26 mouse cellular contexts compared by ENCODE assay signal in genomic region chr6:71945101-71945500, GRCm38 (mm10). TPM values are rescaled to one million over a fixed set of nuclear protein-coding genes. Genes with fewer than 3 reads are reported as not detected.
A peak's percentile ranks its signal among the peaks of the same experiment; 100 is the strongest.
DNase-seq lines count a peak whose midpoint lies in the region; ATAC-seq and TF ChIP-seq lines count a peak whose summit lies in the region.
"Had no signal": no experiment of that assay in that cellular context is flagged by ENCODE, and none has a peak within 500 bp of the region (broad histone marks: within the 10 kb centered on the region; RNA-seq: fewer than 3 reads in every experiment).

No protein-coding gene starts in this region.

- H3K27ac ChIP-seq in stomach, postnatal 0 days (replicated peaks), result no peak overlapping the region
- no peak overlapping the region for H3K27ac ChIP-seq in forebrain, embryonic 10.5 days
- H3K27ac ChIP-seq: embryonic facial prominence, embryonic 13.5 days; embryonic facial prominence, embryonic 15.5 days had no signal

- WGBS in stomach, postnatal 0 days, result 68% methylated on average over 6 of the region's 6 CpGs
- WGBS in forebrain, embryonic 10.5 days, result 91% methylated on average over 6 of the region's 6 CpGs

- TF ChIP-seq CTCF in stomach, postnatal 0 days (IDR thresholded peaks at IDR 0.05; ENCODE audit: low read depth), result no peak

- no peak for TF ChIP-seq EP300 in stomach, postnatal 0 days (optimal IDR thresholded peaks at IDR 0.05)

- no peaks in the 10 kb centered on the region for H3K4me1 ChIP-seq in stomach, postnatal 0 days (replicated peaks; ENCODE audit: control insufficient read depth, insufficient read depth)
- peaks cover 3% of the 10 kb centered on the region; the same call in 1 of the 2 replicates for H3K4me1 ChIP-seq in forebrain, embryonic 10.5 days

- peak; percentile 54; the same call in 1 of the 2 replicates for ATAC-seq in stomach, postnatal 0 days (ENCODE audit: low FRiP score, low TSS enrichment)
- ATAC-seq: activated CD4-positive, CD25-positive, alpha-beta regulatory T cell, adult 4 months; forebrain, embryonic 14.5 days; forebrain, embryonic 16.5 days; Patski had no signal

- H3K9ac ChIP-seq in stomach, postnatal 0 days (ENCODE audit: low read length), result no peak overlapping the region
- H3K9ac ChIP-seq: embryonic facial prominence, embryonic 13.5 days; embryonic facial prominence, embryonic 15.5 days had no signal

- no peaks in the 10 kb centered on the region for H3K27me3 ChIP-seq in stomach, postnatal 0 days (ENCODE audit: control insufficient read depth, insufficient read depth, low read length)
- no peaks in the 10 kb centered on the region for H3K27me3 ChIP-seq in forebrain, embryonic 10.5 days (ENCODE audit: poor library complexity, severe bottlenecking)
- H3K27me3 ChIP-seq: embryonic facial prominence, embryonic 13.5 days; embryonic facial prominence, embryonic 15.5 days; Patski had no signal

- peak; percentile 26 for DNase-seq in layer of hippocampus, adult 11-12 months (ENCODE audit: low spot score)
- DNase-seq in layer of hippocampus, postnatal 10 days (ENCODE audit: low spot score in 2 of 2), result no peak
- DNase-seq in layer of hippocampus, adult 9-11 months, result peak; percentile 52
- no peak for DNase-seq in layer of hippocampus, postnatal 25 days (ENCODE audit: extremely low spot score in 1 of 2, low spot score in 1 of 2)
- peak; percentile 35 for DNase-seq in brain, adult 2 months (ENCODE audit: low read depth, low spot score)
- DNase-seq in stomach, postnatal 0 days (ENCODE audit: low spot score), result no peak
- no peak for DNase-seq in gastrocnemius, postnatal 14 days
- DNase-seq in forebrain, embryonic 10.5 days (ENCODE audit: extremely low spot score, low spot score), result no peak
- DNase-seq: adrenal gland, adult 8-10 months; adrenal gland, postnatal 14 days; adrenal gland, postnatal 36 days; cerebellum, adult 11 months; cerebellum, adult 18-20 months; cerebellum, adult 8-10 months; cerebellum, adult 9-11 months; cerebellum, postnatal 14 days; cerebellum, postnatal 36 days; embryo, embryonic 11 days had no signal

- peaks cover 4% of the 10 kb centered on the region for H3K36me3 ChIP-seq in stomach, postnatal 0 days (ENCODE audit: control insufficient read depth, insufficient read depth, low read length)
- peaks cover 89% of the 10 kb centered on the region for H3K36me3 ChIP-seq in forebrain, embryonic 10.5 days (replicated peaks)

- no peak overlapping the region for H3K4me3 ChIP-seq in stomach, postnatal 0 days (ENCODE audit: low read depth, low read length)
- H3K4me3 ChIP-seq in forebrain, embryonic 10.5 days, result no peak overlapping the region
- H3K4me3 ChIP-seq: embryonic facial prominence, embryonic 13.5 days; embryonic facial prominence, embryonic 15.5 days; erythroblast, embryonic 14.5 days had no signal

- intact Hi-C loops in gastrocnemius, postnatal 14 days (cut with DNase I; ENCODE audit: low total_unique reads), result loop anchor here (10.0 kb wide), 1 partner anchor 150 kb away; the partner anchor contains the start of gene St3gal5

- no peaks in the 10 kb centered on the region for H3K9me3 ChIP-seq in stomach, postnatal 0 days (ENCODE audit: control insufficient read depth, low read length)
- H3K9me3 ChIP-seq in forebrain, embryonic 10.5 days, result no peaks in the 10 kb centered on the region
- H3K9me3 ChIP-seq: embryonic facial prominence, embryonic 13.5 days; embryonic facial prominence, embryonic 15.5 days; G1E had no signal

- H3K4me2 ChIP-seq in stomach, postnatal 0 days (replicated peaks; ENCODE audit: low read depth), result no peak overlapping the region
- H3K4me2 ChIP-seq: embryonic facial prominence, embryonic 13.5 days; embryonic facial prominence, embryonic 15.5 days had no signal

RNA-seq across cellular contexts. Expression of gene Polr1a, which starts 36.2 kb away (rescaled TPM):
- 10 to 100 TPM; 35.2 to 36.2 TPM for total RNA-seq in layer of hippocampus, postnatal 10 days (2021)
- 10 to 100 TPM; 31.0 to 35.8 TPM for total RNA-seq in layer of hippocampus, postnatal 25 days (2021)
- polyA plus RNA-seq in stomach, postnatal 0 days (2015; fragmentation: Nextera tagmentation; extraction: Ambion mirVana), result 8.4 and 9.8 TPM in 2 replicates
- 10 to 100 TPM; 31.3 to 35.4 TPM for total RNA-seq in gastrocnemius, postnatal 14 days (2021)
- 49.1 and 49.6 TPM in 2 replicates for polyA plus RNA-seq in forebrain, embryonic 10.5 days (2016; fragmentation: Nextera tagmentation; extraction: Ambion mirVana)

RNA-seq across cellular contexts. Expression of gene Ptcd3, which starts 36.6 kb away (rescaled TPM):
- total RNA-seq in layer of hippocampus, postnatal 10 days (2021), result 10 to 100 TPM; 68.8 to 73.8 TPM
- total RNA-seq in layer of hippocampus, postnatal 25 days (2021), result 10 to 100 TPM; 63.0 to 70.3 TPM
- polyA plus RNA-seq in stomach, postnatal 0 days (2015; fragmentation: Nextera tagmentation; extraction: Ambion mirVana), result 31.1 and 32.4 TPM in 2 replicates
- 10 to 100 TPM; 70.4 to 78.1 TPM for total RNA-seq in gastrocnemius, postnatal 14 days (2021)
- polyA plus RNA-seq in forebrain, embryonic 10.5 days (2016; fragmentation: Nextera tagmentation; extraction: Ambion mirVana), result 157 and 162 TPM in 2 replicates

Comparison
In these comparisons a context has a peak if more than half of its experiments do, and no peak if none do; other contexts are left out.
1. DNase-seq: peak in layer of hippocampus, adult 11-12 months (single experiment), layer of hippocampus, adult 9-11 months (single experiment) and brain, adult 2 months (single experiment); none in layer of hippocampus, postnatal 10 days (0 of 2), layer of hippocampus, postnatal 25 days (0 of 2), stomach, postnatal 0 days (single experiment), gastrocnemius, postnatal 14 days (single experiment) and forebrain, embryonic 10.5 days (single experiment).